Mouse (Mus musculus) skeletal muscle tissue, adult 2 months (tissue): Measurements from ENCODE around the gene Ofd1.

ENCODE experiments used
- DNase-seq: peaks from one replicate; pipeline ENCODE4 v3.0.0-alpha.2; 2012; ENCODE audit warnings: low read depth, low spot score

Ofd1 gene

GRCm38 (mm10) chrX:166359927-166360440 is 80.5 kb downstream of the Ofd1 start:
- no peak for DNase-seq

GRCm38 (mm10) chrX:166358955-166359354 is 81.5 kb downstream of the Ofd1 start:
- DNase-seq = no peak

DNA sequence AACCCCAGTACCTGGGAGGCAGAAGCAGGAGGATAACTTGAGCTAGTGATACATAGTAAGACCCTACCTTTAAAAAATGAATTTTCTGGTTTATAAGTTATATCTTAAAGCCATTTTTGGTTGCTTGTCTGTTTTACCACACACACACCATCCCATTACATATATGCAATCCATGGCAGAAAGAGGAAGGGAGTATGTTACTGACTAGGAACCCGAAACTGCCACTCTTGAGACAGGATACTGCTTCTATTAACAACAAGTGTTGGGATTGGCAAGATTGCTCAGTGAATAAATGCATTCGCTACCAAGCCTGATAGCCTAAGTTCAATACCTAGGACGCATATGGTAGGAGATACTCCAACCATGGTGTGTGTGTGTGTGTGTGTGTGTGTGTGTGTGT is 84.2 kb downstream of the Ofd1 start:
- DNase-seq = no peak

DNA sequence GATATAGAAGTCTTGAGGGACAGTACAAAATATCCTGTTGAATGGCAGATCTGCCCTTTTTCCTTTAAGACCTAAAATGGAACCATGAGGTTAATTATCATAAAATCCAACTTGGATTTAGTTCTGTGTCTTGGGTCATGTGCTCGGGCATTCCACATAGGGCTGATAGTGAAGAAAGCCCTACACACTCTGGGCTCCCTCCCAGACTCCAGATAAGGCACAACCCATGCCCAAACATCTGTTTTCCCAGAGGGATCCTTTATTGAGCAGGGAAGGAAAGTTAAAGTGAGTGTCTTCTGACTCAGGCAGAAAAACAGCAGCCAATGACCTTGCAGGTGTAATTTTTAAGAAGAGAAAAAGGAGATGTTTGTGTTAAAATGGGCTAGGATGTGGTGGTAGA is 85.6 kb downstream of the Ofd1 start:
- DNase-seq = no peak

- DNase-seq = no peak
Observed at GRCm38 (mm10) chrX:166353412-166353811, 87.1 kb downstream of the Ofd1 start.

- DNase-seq = peak; percentile 10
Observed at GRCm38 (mm10) chrX:166351790-166352189, 88.7 kb downstream of the Ofd1 start.

DNA sequence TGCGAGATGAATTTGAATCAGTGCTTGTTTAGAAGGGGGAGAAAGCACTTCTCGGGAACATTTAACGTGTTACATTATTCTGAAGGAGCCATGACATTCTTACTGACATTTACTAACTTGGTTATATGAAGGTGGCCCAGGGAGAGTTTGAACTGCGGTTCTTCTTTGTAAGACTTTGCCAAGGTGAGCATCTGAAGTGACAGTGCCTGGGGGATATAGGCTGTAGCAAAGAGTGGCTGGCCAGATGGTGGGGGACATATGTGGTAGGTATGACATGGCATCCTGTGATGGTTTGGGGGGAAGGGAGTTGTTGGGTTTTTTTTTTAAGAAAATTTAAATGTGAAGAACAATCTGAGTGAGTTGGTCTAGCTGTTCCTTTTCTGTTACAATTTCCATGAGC is 91.9 kb downstream of the Ofd1 start:
- no peak for DNase-seq

DNA sequence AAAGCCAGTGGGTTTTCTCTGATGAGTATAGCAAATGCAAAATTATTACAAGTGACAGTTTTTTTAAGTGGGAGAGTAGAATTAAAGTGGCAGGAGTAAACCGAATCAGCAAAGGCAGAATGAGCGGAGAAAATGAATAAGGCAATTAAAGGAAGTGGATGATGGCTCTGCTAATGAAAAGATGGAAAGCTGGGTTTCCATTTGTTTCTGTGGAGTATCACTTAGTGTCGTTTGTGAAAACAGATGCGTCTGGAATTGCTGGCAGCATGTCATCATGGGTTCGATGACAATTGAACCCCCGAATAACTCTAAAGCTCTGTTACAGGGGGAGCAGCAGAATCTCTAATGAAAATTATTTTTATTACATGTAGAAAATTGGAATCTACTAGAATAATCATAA is 92.4 kb downstream of the Ofd1 start:
- no peak for DNase-seq

DNA sequence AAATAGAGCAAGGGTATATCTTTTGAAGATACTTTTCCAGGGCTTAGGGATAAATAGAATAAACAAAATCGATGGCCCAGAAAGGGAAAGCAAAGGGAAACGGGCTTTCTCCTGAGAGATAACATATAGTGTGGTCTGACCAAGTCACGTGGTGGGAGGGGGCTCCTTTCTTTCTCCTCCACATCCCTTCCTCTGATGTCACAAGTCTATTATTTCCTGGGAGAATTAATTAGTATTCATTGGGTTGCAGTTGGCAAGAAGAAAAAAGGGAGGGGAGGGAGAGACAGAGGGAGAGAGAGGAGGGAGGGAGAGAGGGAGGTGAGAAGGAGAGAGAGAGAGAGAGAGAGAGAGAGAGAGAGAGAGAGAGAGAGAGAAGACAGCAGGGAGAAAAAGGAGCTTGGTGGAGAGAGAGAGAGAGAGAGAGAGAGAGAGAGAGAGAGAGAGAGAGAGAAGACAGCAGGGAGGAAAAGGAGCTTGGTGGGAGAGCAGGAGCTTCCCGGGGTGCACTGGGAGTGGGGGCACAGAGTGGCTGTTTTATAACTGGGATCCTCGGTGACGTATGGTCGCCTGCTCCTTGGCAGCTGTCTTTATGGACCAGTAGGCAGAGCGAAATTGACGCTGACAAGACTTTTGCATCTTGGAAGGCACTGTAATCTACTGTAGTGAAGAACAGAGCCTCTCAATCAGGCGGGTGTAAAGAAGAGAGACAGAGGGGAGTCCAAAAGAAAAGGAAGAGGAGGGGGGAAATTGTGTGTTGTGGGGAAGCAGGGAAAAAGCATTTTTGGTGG is 96.1 kb downstream of the Ofd1 start:
- no peak for DNase-seq

- no peak for DNase-seq
Observed at GRCm38 (mm10) chrX:166341795-166342194, 98.7 kb downstream of the Ofd1 start.
